Mouse (Mus musculus) heart, adult 11 months (tissue): ENCODE data around the gene Krt35.

Experiments
- DNase-seq: peaks from one replicate; pipeline ENCODE4 v3.0.0; 2022

Gene Krt35

GRCm38 (mm10) chr11:100058875-100059274 is 37.2 kb downstream of the Krt35 start:
- peak; percentile 34 for DNase-seq

GRCm38 (mm10) chr11:100055686-100056655 is 40.1 kb downstream of the Krt35 start:
- peak; percentile 63 for DNase-seq

- DNase-seq, result peak; percentile 33
These were observed 45.6 kb downstream of the Krt35 start, which contains the start of gene Krt31 for GRCm38 (mm10) chr11:100050451-100050850. TSS of gene Krt31 (minus strand) at chr11:100050551.

GRCm38 (mm10) chr11:100047193-100047592 is 48.8 kb downstream of the Krt35 start:
- no peak for DNase-seq

GRCm38 (mm10) chr11:100046303-100046866 is 49.7 kb downstream of the Krt35 start:
- DNase-seq, result peak; percentile 85
